Mouse (Mus musculus): ENCODE data around the gene Rab3a. TPM values are rescaled to one million over a fixed set of nuclear protein-coding genes. Genes with fewer than 3 reads are reported as not detected.

The Rab3a gene
- polyA plus RNA-seq (2012; rRNA removed): 582 and 635 TPM in 2 replicates

DNA sequence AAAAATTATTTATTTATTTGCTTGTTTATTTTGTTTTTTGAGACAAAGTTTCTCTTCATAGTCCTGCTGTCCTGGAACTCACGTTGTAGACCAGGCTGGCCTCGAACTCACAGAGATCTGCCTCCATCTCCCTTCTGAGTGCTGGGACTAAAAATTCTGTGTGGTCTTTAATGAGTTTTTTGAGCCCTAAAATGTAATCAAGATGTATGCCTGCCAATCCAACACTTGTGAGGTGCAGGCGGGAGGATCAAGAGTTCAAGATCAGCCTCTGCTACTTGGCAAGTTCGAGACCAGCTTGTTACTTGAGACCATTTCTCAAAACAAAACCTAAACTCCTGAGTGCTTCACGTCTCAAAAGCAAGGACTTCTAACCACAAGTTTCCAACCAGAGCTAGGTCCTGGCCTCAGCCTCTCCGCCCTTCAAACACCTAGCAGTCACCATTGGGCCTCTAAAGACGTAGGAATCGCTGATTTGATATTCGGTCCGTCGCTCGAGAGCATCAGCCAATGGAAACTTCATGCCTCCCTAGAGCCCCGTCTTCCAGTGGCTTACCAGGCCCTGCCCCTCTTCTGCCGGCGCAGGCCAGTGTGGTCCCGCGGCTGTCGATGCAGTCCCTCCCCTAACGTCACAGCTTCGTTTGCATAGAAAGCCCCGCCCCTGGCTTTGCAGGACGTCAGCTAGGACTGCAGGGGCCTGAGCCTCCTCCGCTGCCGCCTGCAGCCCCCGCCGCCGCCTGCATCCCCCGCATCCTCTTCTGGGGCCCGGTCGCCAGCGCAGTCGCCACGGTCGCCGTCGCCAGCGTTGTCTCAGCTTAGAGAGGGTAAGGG, at the start of gene Rab3a:
Gene Rab3a (plus strand): TSS at position 637 of the 828 bp plus-strand sequence.

DNA sequence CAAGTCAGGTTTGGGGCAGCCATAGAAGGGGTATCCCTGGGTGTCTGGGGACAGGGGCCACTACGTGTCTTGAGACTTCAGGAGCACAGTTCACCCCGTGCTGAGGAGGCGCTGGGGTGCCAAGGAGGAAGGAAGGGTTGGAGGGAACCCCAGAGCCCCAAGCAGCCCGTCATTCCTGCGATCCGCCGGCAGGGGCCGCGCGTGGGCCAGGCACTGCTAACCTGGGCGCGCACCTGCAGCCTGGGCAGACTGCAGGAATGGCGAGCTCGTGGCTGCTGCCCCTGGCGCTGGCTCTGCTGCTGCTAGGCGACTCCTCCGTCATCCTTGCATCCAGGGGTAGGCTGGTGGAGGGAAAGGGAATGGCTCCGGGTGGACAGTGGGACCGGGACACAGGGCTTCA, 36.2 kb upstream of the Rab3a start, which contains the start of gene Gm3336:
Gene Gm3336 (plus strand): TSS at position 247 of the 400 bp plus-strand sequence.

DNA sequence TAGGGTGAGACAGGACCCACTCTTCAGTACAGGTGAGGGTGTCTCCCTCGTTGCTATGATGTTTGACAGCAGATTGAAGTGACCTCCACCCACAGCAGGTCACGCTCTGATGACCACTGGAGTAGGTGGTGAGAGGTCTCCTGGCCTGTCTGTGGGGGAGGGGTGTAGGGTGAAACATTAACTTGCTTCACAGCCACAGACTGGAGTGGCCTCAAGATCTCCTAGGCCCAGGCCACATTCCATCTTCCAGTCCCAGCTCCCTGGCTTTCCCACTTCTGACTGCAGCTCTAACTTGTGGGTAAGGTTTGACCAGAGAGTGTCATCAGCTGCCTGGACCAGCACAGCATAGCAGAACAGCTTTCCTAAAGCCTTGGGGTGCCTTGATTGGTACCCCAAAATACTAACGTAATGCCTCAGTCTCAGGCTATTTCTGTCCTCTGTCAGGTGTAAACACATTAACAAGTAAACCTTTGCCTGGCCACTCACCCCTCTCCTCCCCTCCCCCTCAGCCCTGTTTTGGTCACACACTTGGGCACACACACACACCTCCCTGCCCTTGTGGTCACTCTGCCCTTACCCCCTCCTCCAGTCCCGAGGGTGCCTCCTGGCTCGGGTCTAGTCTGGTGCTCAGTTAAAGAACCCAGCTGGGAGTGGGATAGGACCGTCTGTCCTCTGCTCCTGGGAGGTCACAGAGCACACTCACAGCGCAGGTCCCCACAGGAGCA, 30.8 kb upstream of the Rab3a start, which contains the start of gene Pde4c:
Gene Pde4c (plus strand): TSS at position 235 of the 725 bp plus-strand sequence.

DNA sequence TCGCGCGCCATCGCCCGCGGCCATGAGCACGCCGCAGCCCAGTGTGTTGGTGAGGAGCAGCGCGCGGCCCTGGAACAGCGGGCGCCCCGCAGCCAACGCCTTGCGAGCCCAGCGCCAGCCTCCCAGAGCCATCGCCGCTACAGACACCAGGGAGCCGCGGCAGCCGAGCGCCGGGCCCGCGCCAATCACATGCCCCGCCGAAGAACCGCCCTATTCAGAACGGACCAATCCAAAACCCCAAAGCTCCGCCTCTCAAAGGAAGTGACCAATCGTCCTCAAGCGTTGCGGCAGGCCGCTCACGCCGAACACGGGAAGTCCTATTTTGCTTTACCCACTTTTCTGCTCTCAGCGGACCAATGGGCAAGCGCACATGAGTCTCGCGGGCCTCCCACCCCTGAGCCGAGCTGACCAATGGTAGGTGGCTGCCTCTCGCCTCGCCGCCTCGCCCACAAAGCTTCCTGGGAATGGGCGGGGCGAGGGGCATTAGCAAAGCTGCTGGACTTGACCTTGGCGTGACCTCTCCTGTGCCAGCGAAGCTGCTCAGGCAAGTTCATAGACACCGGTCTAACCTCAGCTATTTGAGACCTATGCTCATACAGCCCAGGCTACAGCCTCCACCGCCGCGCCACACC, 6.4 kb downstream of the Rab3a start, which contains the start of gene Mpv17l2:
Gene Mpv17l2 (minus strand): TSS at position 172 of the 632 bp plus-strand sequence.

DNA sequence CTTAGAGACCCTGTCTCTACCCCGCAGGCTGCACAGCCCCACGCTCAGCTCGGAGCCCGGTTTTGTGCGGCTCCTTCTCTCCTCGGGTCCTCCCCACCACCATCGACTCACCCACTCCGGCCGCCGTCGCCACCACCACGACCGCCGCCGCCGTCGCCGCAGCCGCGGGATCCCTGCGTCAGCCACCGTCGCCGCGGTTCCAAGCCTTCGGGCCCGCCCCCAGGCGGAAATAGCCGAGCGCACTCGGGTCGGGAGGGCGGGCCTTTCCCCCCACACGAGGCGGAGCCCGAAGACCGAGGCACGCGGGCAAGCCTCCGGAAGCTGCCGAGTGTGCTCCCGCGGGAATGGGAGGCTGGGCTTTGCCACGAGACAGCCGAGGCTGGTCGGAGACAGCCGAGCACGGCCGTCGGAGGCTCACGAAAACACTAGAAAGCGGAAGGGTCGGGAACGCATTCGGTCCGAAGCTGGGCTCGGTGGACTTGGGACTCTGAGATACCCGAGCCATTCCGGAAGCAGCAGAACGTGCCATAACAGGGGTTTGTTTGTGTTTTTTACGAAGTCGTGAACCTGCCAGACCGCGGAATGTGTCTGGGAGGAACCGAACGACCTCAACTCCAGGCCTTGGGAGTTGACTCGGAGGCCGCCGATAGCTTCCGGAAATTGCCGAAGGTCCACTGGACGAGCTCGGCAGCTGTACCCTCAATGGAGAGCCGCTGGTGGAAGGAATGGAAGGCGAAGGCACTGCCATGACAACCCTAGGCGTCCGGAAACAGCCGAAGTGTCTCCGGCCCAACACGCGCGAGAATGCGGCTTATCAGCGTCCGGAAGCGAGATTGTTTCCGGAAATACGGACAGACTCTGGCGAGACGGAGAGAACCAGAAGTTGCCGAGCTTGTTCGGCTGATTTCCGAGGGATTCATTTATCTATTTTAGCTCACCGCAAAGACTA, 22.3 kb downstream of the Rab3a start, which contains the start of gene Pik3r2:
Gene Pik3r2 (minus strand): TSS at position 218 of the 949 bp plus-strand sequence.

DNA sequence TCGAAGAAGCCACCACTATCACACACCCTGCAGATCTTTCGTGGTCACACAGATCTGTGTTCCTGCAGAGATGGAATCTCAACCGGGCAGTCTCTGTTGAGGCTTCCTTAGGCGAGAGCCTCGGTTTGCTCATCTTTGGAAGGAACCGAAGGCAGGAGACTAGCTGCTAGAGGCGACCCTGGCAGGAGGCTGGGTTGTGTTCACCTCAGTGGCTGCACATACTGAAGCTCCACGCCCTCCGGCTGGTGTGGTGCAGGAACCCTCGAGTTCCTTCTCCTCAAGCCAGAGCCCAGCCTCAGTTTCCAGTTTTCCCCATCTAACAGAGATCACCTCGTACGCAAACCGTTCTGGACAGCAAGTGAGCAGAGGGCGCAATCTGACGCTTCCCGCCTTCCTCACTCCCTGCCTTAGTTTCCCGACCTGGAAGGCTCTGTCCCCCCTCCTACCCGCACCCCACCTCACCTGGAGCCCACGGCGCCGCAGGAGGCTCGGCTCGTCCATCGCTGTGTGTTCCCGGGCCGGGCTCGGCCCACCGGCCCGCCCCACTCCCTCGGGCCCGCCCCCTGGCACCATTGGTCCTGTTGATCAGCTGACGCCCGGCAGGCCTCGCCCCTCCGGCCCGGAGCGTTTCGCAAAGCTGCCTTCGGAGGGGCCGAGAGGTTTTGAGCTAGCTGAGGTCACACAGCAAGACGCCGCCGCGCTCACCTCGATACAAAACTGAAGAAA, 50.2 kb downstream of the Rab3a start, which contains the start of gene Mast3:
Gene Mast3 (minus strand): TSS at position 574 of the 726 bp plus-strand sequence.

DNA sequence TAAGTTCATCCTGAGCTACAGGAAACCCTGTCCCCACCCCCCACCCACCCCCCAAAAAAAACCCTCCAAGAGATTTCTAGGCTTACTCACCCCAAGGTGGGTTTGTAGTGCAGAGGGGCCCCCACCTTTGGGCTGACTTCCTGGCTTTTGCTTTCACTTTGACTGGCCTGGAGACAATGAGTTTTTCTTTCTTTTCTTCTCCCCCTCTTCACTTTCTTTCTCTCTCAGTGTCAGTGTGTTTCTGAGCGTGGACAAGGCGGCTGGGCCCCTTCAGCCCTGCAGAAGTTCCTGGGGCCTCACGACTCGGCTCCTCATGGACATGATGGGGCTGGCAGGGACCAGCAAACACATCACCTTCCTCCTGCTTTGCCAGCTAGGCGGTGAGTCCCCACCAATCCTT, 53.8 kb downstream of the Rab3a start, which contains the start of gene Il12rb1:
Gene Il12rb1 (plus strand): TSS at position 211 of the 400 bp plus-strand sequence.

Other genes starting within 250 kb of the Rab3a start
- gene Rex1bd, start 247.9 kb upstream of the Rab3a start, polyA plus RNA-seq (2012; rRNA removed): 208 and 217 TPM in 2 replicates
- 1,219 and 1,269 TPM in 2 replicates for gene Uba52, start 243.9 kb upstream of the Rab3a start, polyA plus RNA-seq (2012; rRNA removed)
- gene Fkbp8, start 227.0 kb upstream of the Rab3a start, polyA plus RNA-seq (2012; rRNA removed): 515 and 521 TPM in 2 replicates
- gene Kxd1, start 226.7 kb upstream of the Rab3a start, polyA plus RNA-seq (2012; rRNA removed): 36.9 and 38.8 TPM in 2 replicates
- gene Ell, start 215.2 kb upstream of the Rab3a start, polyA plus RNA-seq (2012; rRNA removed): 21.8 and 22.9 TPM in 2 replicates
- 198 and 208 TPM in 2 replicates for gene Isyna1, start 160.3 kb upstream of the Rab3a start, polyA plus RNA-seq (2012; rRNA removed)
- gene Ssbp4, start 145.8 kb upstream of the Rab3a start, polyA plus RNA-seq (2012; rRNA removed): 201 and 212 TPM in 2 replicates
- gene Lrrc25, start 138.5 kb upstream of the Rab3a start, polyA plus RNA-seq (2012; rRNA removed): 0.78 and 0.87 TPM in 2 replicates
- gene Gdf15, start 122.2 kb upstream of the Rab3a start, polyA plus RNA-seq (2012; rRNA removed): 0.16 and 0.32 TPM in 2 replicates
- 45.7 and 46.8 TPM in 2 replicates for gene Pgpep1, start 94.3 kb upstream of the Rab3a start, polyA plus RNA-seq (2012; rRNA removed)
- 153 and 155 TPM in 2 replicates for gene Lsm4, start 81.4 kb upstream of the Rab3a start, polyA plus RNA-seq (2012; rRNA removed)
- gene Jund, start 55.7 kb upstream of the Rab3a start, polyA plus RNA-seq (2012; rRNA removed): 201 and 210 TPM in 2 replicates
- 0.12 and 0.14 TPM in 2 replicates for gene Iqcn, start 51.2 kb upstream of the Rab3a start, polyA plus RNA-seq (2012; rRNA removed)
- not detected in 2 replicates for gene Gm3336, start 36.1 kb upstream of the Rab3a start, polyA plus RNA-seq (2012; rRNA removed)
- 1.1 and 1.2 TPM in 2 replicates for gene Pde4c, start 31.0 kb upstream of the Rab3a start, polyA plus RNA-seq (2012; rRNA removed)
- gene Mpv17l2, start 6.3 kb downstream of the Rab3a start, polyA plus RNA-seq (2012; rRNA removed): 27.0 and 27.4 TPM in 2 replicates
- gene Pik3r2, start 22.0 kb downstream of the Rab3a start, polyA plus RNA-seq (2012; rRNA removed): 138 and 151 TPM in 2 replicates
- 44.0 and 53.5 TPM in 2 replicates for gene Mast3, start 50.4 kb downstream of the Rab3a start, polyA plus RNA-seq (2012; rRNA removed)
- 0.06 and 0.09 TPM in 2 replicates for gene Il12rb1, start 53.8 kb downstream of the Rab3a start, polyA plus RNA-seq (2012; rRNA removed)
- 26.8 and 30.5 TPM in 2 replicates for gene Arrdc2, start 85.0 kb downstream of the Rab3a start, polyA plus RNA-seq (2012; rRNA removed)
- gene Kcnn1, start 108.6 kb downstream of the Rab3a start, polyA plus RNA-seq (2012; rRNA removed): 23.8 and 25.4 TPM in 2 replicates
- gene Ccdc124, start 119.3 kb downstream of the Rab3a start, polyA plus RNA-seq (2012; rRNA removed): 125 and 128 TPM in 2 replicates
- gene Slc5a5, start 138.1 kb downstream of the Rab3a start, polyA plus RNA-seq (2012; rRNA removed): 2.3 and 2.4 TPM in 2 replicates
- 2,864 and 3,038 TPM in 2 replicates for gene Rpl18a, start 142.7 kb downstream of the Rab3a start, polyA plus RNA-seq (2012; rRNA removed)
- 52.1 and 61.4 TPM in 2 replicates for gene Map1s, start 151.3 kb downstream of the Rab3a start, polyA plus RNA-seq (2012; rRNA removed)

Measured in central nervous system, embryonic 18 days (tissue).